16 mouse cellular contexts compared by ENCODE assay signal in genomic region chr4:140138846-140139245, GRCm38 (mm10).
"Had no signal": no experiment of that assay in that cellular context is flagged by ENCODE, and none has a peak within 500 bp of the region (broad histone marks: within the 10 kb centered on the region; RNA-seq: fewer than 3 reads in every experiment).

No protein-coding gene starts in this region.

- H3K9me3 ChIP-seq: midbrain, embryonic 15.5 days had no signal

- H3K27ac ChIP-seq: limb, embryonic 13.5 days; liver, embryonic 15.5 days; midbrain, embryonic 15.5 days; neural tube, embryonic 12.5 days had no signal

- H3K4me1 ChIP-seq: liver, embryonic 15.5 days; neural tube, embryonic 12.5 days had no signal

- ATAC-seq: lung, postnatal 0 days; midbrain, embryonic 15.5 days had no signal

- H3K9ac ChIP-seq: limb, embryonic 13.5 days; liver, embryonic 15.5 days; midbrain, embryonic 15.5 days; neural tube, embryonic 12.5 days had no signal

- H3K27me3 ChIP-seq: liver, embryonic 15.5 days; midbrain, embryonic 15.5 days; neural tube, embryonic 12.5 days had no signal

- H3K4me3 ChIP-seq: limb, embryonic 13.5 days; liver, embryonic 15.5 days; midbrain, embryonic 15.5 days; neural tube, embryonic 12.5 days had no signal

- H3K36me3 ChIP-seq: limb, embryonic 13.5 days; liver, embryonic 15.5 days; midbrain, embryonic 15.5 days; neural tube, embryonic 12.5 days had no signal

- DNase-seq: kidney, adult 8-10 months; kidney, postnatal 36 days; layer of hippocampus, adult 9-11 months; layer of hippocampus, postnatal 36 days; lung, adult 2 months; lung, postnatal 36 days; retina, postnatal 1 day; right cerebral cortex, postnatal 4 days; spleen, adult 18-20 months; thymus, adult 18-20 months; thymus, postnatal 14 days had no signal

- H3K4me2 ChIP-seq: limb, embryonic 13.5 days; liver, embryonic 15.5 days; midbrain, embryonic 15.5 days; neural tube, embryonic 12.5 days had no signal
